Mouse (Mus musculus) T-helper 17 cell (primary cell): Measurements from ENCODE around the gene Snap91.

Experiments used
- in situ Hi-C, 2 experiments: fragments of 300-600 bp; cut with MboI, MseI; formaldehyde crosslinking; loops; 1 replicate in 1 of 2; 2 replicates in 1 of 2; pipeline ENCODE4 v1.15.1; 2025; ENCODE audit warnings: high pct_unique_total_duplicates in 2 of 2

Snap91 gene

GRCm38 (mm10) chr9:86880113-86880972 is at the start of gene Snap91:
Snap91 (minus strand) TSS chr9:86880654.
- in situ Hi-C loops: no loop called here

GRCm38 (mm10) chr9:86926519-86926918 is 46.1 kb upstream of the Snap91 start:
- in situ Hi-C loops: loop anchor here in 1 of 2 experiments (5.0 kb wide), 1 partner anchor 49 kb away; no protein-coding TSS in a partner anchor

- in situ Hi-C loops: loop anchor here in 1 of 2 experiments (5.0 kb wide), 1 partner anchor 48 kb away; no protein-coding TSS in a partner anchor
These were observed 45.2 kb upstream of the Snap91 start for GRCm38 (mm10) chr9:86925688-86926087.

GRCm38 (mm10) chr9:86922430-86922829 is 42.0 kb upstream of the Snap91 start:
- in situ Hi-C loops: no loop called here

- in situ Hi-C loops: no loop called here
These were observed 36.1 kb upstream of the Snap91 start for GRCm38 (mm10) chr9:86916543-86916942.

- in situ Hi-C loops: no loop called here
These were observed 19.2 kb upstream of the Snap91 start for GRCm38 (mm10) chr9:86899502-86900199.

GRCm38 (mm10) chr9:86879216-86880112 is 990 bp downstream of the Snap91 start:
- in situ Hi-C loops: loop anchor here in 1 of 2 experiments (5.0 kb wide), 1 partner anchor 48 kb away; no protein-coding TSS in a partner anchor

GRCm38 (mm10) chr9:86878716-86879115 is 1.7 kb downstream of the Snap91 start:
- in situ Hi-C loops: loop anchor here in 1 of 2 experiments (5.0 kb wide), 1 partner anchor 49 kb away; no protein-coding TSS in a partner anchor

GRCm38 (mm10) chr9:86873681-86874080 is 6.8 kb downstream of the Snap91 start:
- in situ Hi-C loops: no loop called here

- in situ Hi-C loops: no loop called here
These were observed 10.7 kb downstream of the Snap91 start for GRCm38 (mm10) chr9:86869586-86870338.

- in situ Hi-C loops: no loop called here
These were observed 22.4 kb downstream of the Snap91 start for GRCm38 (mm10) chr9:86858101-86858500.

GRCm38 (mm10) chr9:86857626-86858025 is 22.8 kb downstream of the Snap91 start:
- in situ Hi-C loops: no loop called here

- in situ Hi-C loops: no loop called here
These were observed 27.6 kb downstream of the Snap91 start for GRCm38 (mm10) chr9:86852861-86853260.

GRCm38 (mm10) chr9:86851689-86852088 is 28.8 kb downstream of the Snap91 start:
- in situ Hi-C loops: no loop called here

- in situ Hi-C loops: no loop called here
These were observed 29.8 kb downstream of the Snap91 start for GRCm38 (mm10) chr9:86850452-86851207.

- in situ Hi-C loops: no loop called here
These were observed 36.6 kb downstream of the Snap91 start for GRCm38 (mm10) chr9:86843747-86844353.

GRCm38 (mm10) chr9:86829792-86830191 is 50.7 kb downstream of the Snap91 start:
- in situ Hi-C loops: no loop called here

GRCm38 (mm10) chr9:86829034-86829433 is 51.4 kb downstream of the Snap91 start:
- in situ Hi-C loops: no loop called here

GRCm38 (mm10) chr9:86819366-86819765 is 61.1 kb downstream of the Snap91 start:
- in situ Hi-C loops: loop anchor here in 1 of 2 experiments (10.0 kb wide), 2 partner anchors 355 to 595 kb away; no protein-coding TSS in a partner anchor
